Mouse (Mus musculus) heart, embryonic 14.5 days (tissue): Measurements from ENCODE around the gene Rhbdl1. TPM values are rescaled to one million over a fixed set of nuclear protein-coding genes. Genes with fewer than 3 reads are reported as not detected.

Experiments used
- ATAC-seq: fragments of 200-750 bp; cut with Nextera tagmentation; 2 replicates; pipeline ENCODE4 v1.8.0; 2017; ENCODE audit warnings: low read depth, moderate TSS enrichment; ENCODE audit not compliant: insufficient number of reproducible peaks, insufficient read depth, low FRiP score
- H3K27ac ChIP-seq, 2 experiments: fragments of 200-500 bp in 1 of 2; fragments of 300-500 bp in 1 of 2; sonication (generic) in 1 of 2; replicated peaks in 1 of 2; 2 replicates each; pipeline ENCODE4 v1.5.1; 2012 to 2014; ENCODE audit warnings: low read depth in 2 of 2, low read length in 2 of 2, control low read depth in 1 of 2, mild to moderate bottlenecking in 1 of 2, mixed read lengths in 1 of 2; ENCODE audit not compliant: control insufficient read depth in 1 of 2, insufficient read depth in 1 of 2
- H3K27me3 ChIP-seq: fragments of 300-500 bp; sonication (generic); 2 replicates; pipeline ENCODE4 v1.6.1; 2014; ENCODE audit warnings: mild to moderate bottlenecking, low read length, control low read depth; ENCODE audit not compliant: control insufficient read depth, insufficient read depth
- H3K36me3 ChIP-seq: fragments of 300-500 bp; sonication (generic); 2 replicates; pipeline ENCODE4 v1.6.1; 2014; ENCODE audit warnings: mild to moderate bottlenecking, control low read depth, low read length, mixed read lengths; ENCODE audit not compliant: control insufficient read depth, insufficient read depth
- H3K4me1 ChIP-seq, 2 experiments: fragments of 200-500 bp in 1 of 2; fragments of 300-500 bp in 1 of 2; sonication (generic) in 1 of 2; 2 replicates each; pipeline ENCODE4 v1.6.1; 2012 to 2014; ENCODE audit warnings: low read length in 2 of 2, control low read depth in 1 of 2, mixed read lengths in 1 of 2; ENCODE audit not compliant: control insufficient read depth in 2 of 2, insufficient read depth in 2 of 2
- H3K4me2 ChIP-seq: fragments of 300-500 bp; sonication (generic); 2 replicates; pipeline ENCODE4 v1.6.1; 2014; ENCODE audit warnings: mild to moderate bottlenecking, low read length
- H3K4me3 ChIP-seq, 2 experiments: fragments of 200-500 bp in 1 of 2; fragments of 300-500 bp in 1 of 2; sonication (generic) in 1 of 2; 2 replicates each; pipeline ENCODE4 v1.5.1; 2012 to 2014; ENCODE audit warnings: low read length in 2 of 2, mild to moderate bottlenecking in 2 of 2, control low read depth in 1 of 2, low read depth in 1 of 2, moderate library complexity in 1 of 2; ENCODE audit not compliant: control insufficient read depth in 1 of 2, insufficient read depth in 1 of 2
- H3K9ac ChIP-seq: fragments of 300-500 bp; sonication (generic); 2 replicates; pipeline ENCODE4 v1.6.1; 2014; ENCODE audit warnings: mild to moderate bottlenecking, low read length
- H3K9me3 ChIP-seq: fragments of 300-500 bp; sonication (generic); 2 replicates; pipeline ENCODE4 v1.6.1; 2016; ENCODE audit warnings: low read length, control low read depth; ENCODE audit not compliant: control insufficient read depth
- WGBS: fragments of 180-500 bp; shearing (Covaris S2); extraction: QIAGEN DNeasy Blood & Tissue Kit; methylation state at CpG from one replicate; pipeline ENCODE4 v1.1.7; 2014; 5-methylcytosine and 5-hydroxymethylcytosine counted together
- polyA plus RNA-seq: library from polyadenylated mRNA; unstranded; fragments of >200 nt; fragmentation: Nextera tagmentation; extraction: Ambion mirVana; gene quantifications from 2 replicates; pipeline ENCODE4 v1.2.1, GENCODE M21; 2014

The Rhbdl1 gene
- polyA plus RNA-seq, 1 experiment from 2014 or later: 1.5 TPM

- no peak overlapping the region for H3K4me2 ChIP-seq
- no peak overlapping the region for H3K27ac ChIP-seq
- no peak overlapping the region for H3K4me3 ChIP-seq
- WGBS: 87% methylated on average over 17 of the region's 17 CpGs
- H3K27me3 ChIP-seq: no peaks in the 10 kb centered on the region
- no peak overlapping the region for H3K9ac ChIP-seq
- 0 out of 2 replicates have a peak, but pooled peaks cover 3% of the 10 kb centered on the region for H3K36me3 ChIP-seq
- ATAC-seq: no peak
- H3K4me1 ChIP-seq: peaks cover 21 to 36% of the 10 kb centered on the region in 2 experiments
- H3K9me3 ChIP-seq: no peaks in the 10 kb centered on the region
Observed at GRCm38 (mm10) chr17:25794998-25795397, 42.1 kb downstream of the Rhbdl1 start.

- Histone ChIP-seq H3K27me3 (no peaks in the 10 kb centered on the region), H3K4me2 (no peak overlapping the region), H3K36me3 (peaks cover 11% of the 10 kb centered on the region), H3K4me1 (peaks cover 21 to 36% of the 10 kb centered on the region in 2 experiments), H3K27ac (no peak overlapping the region), H3K4me3 (no peak overlapping the region), H3K9me3 (no peaks in the 10 kb centered on the region), H3K9ac (no peak overlapping the region)
- no peak for ATAC-seq
- WGBS: 81% methylated on average over 13 of the region's 13 CpGs
Observed at GRCm38 (mm10) chr17:25794197-25794596, 42.9 kb downstream of the Rhbdl1 start.

- H3K4me3 ChIP-seq: peak within 1 kb of the TSS; percentile 76 to 80
- peak within 1 kb of the TSS; percentile 93 to 95 for H3K27ac ChIP-seq
- peak within 1 kb of the TSS; percentile 76 for H3K4me2 ChIP-seq
- peaks cover 24% of the 10 kb centered on the region for H3K36me3 ChIP-seq
- no peaks in the 10 kb centered on the region for H3K9me3 ChIP-seq
- H3K9ac ChIP-seq: peak within 1 kb of the TSS; percentile 84
- WGBS: under 1% methylated on average over 13 of the region's 14 CpGs
- H3K27me3 ChIP-seq: no peaks in the 10 kb centered on the region
- peak; percentile 65 for ATAC-seq
- peaks cover 21 to 36% of the 10 kb centered on the region in 2 experiments for H3K4me1 ChIP-seq
Observed at GRCm38 (mm10) chr17:25792615-25793014, 44.5 kb downstream of the Rhbdl1 start, which contains the start of gene Fam173a. Fam173a (minus strand) TSS chr17:25792901.

- Histone ChIP-seq H3K27ac (peak overlapping the region; percentile 93 to 95), H3K9me3 (no peaks in the 10 kb centered on the region), H3K4me2 (peak overlapping the region; percentile 76), H3K36me3 (peaks cover 30% of the 10 kb centered on the region), H3K9ac (peak overlapping the region; percentile 84), H3K4me3 (peak overlapping the region; percentile 76 to 80), H3K4me1 (peaks cover 19 to 32% of the 10 kb centered on the region in 2 experiments), H3K27me3 (no peaks in the 10 kb centered on the region)
- WGBS: under 1% methylated on average over 45 of the region's 45 CpGs
- peak; percentile 50 for ATAC-seq
Observed at GRCm38 (mm10) chr17:25791843-25792527, 45.1 kb downstream of the Rhbdl1 start.

GRCm38 (mm10) chr17:25791320-25791842 lies 45.7 kb downstream of the Rhbdl1 start:
- H3K4me1 ChIP-seq: peaks cover 19 to 29% of the 10 kb centered on the region in 2 experiments
- ATAC-seq: no peak
- 28% methylated on average over 19 of the region's 19 CpGs for WGBS

GRCm38 (mm10) chr17:25786781-25787504 lies 50.2 kb downstream of the Rhbdl1 start:
- H3K4me2 ChIP-seq: no peak overlapping the region
- no peak overlapping the region for H3K27ac ChIP-seq
- WGBS: 93% methylated on average over 9 of the region's 9 CpGs
- ATAC-seq: no peak
- H3K4me3 ChIP-seq: no peak overlapping the region
- H3K9me3 ChIP-seq: no peaks in the 10 kb centered on the region
- peaks cover 13 to 33% of the 10 kb centered on the region in 2 experiments for H3K4me1 ChIP-seq
- no peak overlapping the region for H3K9ac ChIP-seq
- H3K36me3 ChIP-seq: peaks cover 53% of the 10 kb centered on the region
- H3K27me3 ChIP-seq: no peaks in the 10 kb centered on the region

More at GRCm38 (mm10) chr17:25791320-25791842, 45.7 kb downstream of the Rhbdl1 start:
- peak overlapping the region; percentile 76 to 80 for H3K4me3 ChIP-seq
- H3K27ac ChIP-seq: peak overlapping the region in 1 of 2 experiments; percentile 93; a peak in 2 of 4 replicates
- H3K4me2 ChIP-seq: peak overlapping the region; percentile 76
- H3K9ac ChIP-seq: peak overlapping the region; percentile 84
- H3K27me3 ChIP-seq: no peaks in the 10 kb centered on the region
- H3K36me3 ChIP-seq: peaks cover 30% of the 10 kb centered on the region
- no peaks in the 10 kb centered on the region for H3K9me3 ChIP-seq

- no peaks in the 10 kb centered on the region for H3K27me3 ChIP-seq
- H3K27ac ChIP-seq: peak within 1 kb of the TSS; percentile 78 to 96
- peaks cover 11 to 28% of the 10 kb centered on the region in 2 experiments for H3K4me1 ChIP-seq
- peak within 1 kb of the TSS; percentile 60 to 92 for H3K4me3 ChIP-seq
- peaks cover 59% of the 10 kb centered on the region for H3K36me3 ChIP-seq
- WGBS: 79% methylated on average over 3 of the region's 3 CpGs
- peak within 1 kb of the TSS; percentile 86 for H3K4me2 ChIP-seq
- peak within 1 kb of the TSS; percentile 83 for H3K9ac ChIP-seq
- ATAC-seq: no peak
- no peaks in the 10 kb centered on the region for H3K9me3 ChIP-seq
Observed at GRCm38 (mm10) chr17:25786280-25786679, 50.8 kb downstream of the Rhbdl1 start, which contains the start of gene Ccdc78. Ccdc78 (plus strand) TSS chr17:25786580.
